Mouse (Mus musculus) ES-Bruce4 (cell line): Measurements from ENCODE around the gene Gm867.

Source experiments
- CTCF ChIP-seq: IDR thresholded peaks from one replicate; pipeline ENCODE4 v1.8.1; 2011; ENCODE audit warnings: low read depth, low read length
- EP300 ChIP-seq: IDR thresholded peaks from 2 replicates; pipeline ENCODE4 v1.6.1; 2011; ENCODE audit warnings: low read depth, low read length; ENCODE audit not compliant: insufficient read depth
- POLR2A ChIP-seq: IDR thresholded peaks from one replicate; pipeline ENCODE4 v1.8.1; 2011; ENCODE audit warnings: low read length; ENCODE audit not compliant: insufficient read depth

GRCm38 (mm10) chr10:75898039-75898564 lies 42.4 kb downstream of the Gm867 start:
- no peak for TF ChIP-seq CTCF
- no peak for TF ChIP-seq POLR2A
- TF ChIP-seq EP300: no peak
